Mouse (Mus musculus): ENCODE results near the gene Gm20918. TPM values are rescaled to one million over a fixed set of nuclear protein-coding genes. Genes with fewer than 3 reads are reported as not detected.

The Gm20918 gene
- not detected for total RNA-seq (2023)

DNA sequence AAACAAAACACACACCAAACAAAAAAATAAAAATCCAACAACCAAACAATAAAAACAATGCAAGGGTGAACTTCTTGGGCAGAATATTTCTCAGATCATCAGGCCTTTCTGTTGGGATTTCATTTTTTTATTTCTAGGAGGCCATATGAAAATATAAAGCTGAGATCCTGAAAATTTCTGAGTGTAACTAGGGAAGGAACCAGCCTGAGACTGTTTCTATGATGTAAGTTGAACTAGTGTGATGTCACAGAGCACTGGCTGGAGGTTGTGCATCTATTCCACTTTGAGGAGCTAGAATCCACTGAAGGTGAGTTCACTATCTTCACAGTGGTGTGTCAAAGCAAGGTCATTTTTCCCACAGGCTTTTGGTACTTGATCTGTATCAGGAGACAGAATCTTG is at the start of gene Gm20918:
Gene Gm20918 (plus strand): TSS at position 301 of the 400 bp plus-strand sequence.

Other genes with a start within 250 kb of the Gm20918 start
- not detected for gene Gm21820, start 205.5 kb downstream of the Gm20918 start, total RNA-seq (2023)